Mouse (Mus musculus) lung, adult 2 months (tissue): ENCODE data around the gene Copb1.

ENCODE experiments used
- CTCF ChIP-seq: fragments of 200-500 bp; IDR thresholded peaks from 2 replicates; pipeline ENCODE4 v1.5.1; 2011; ENCODE audit warnings: mild to moderate bottlenecking, low read length, control low read depth; ENCODE audit not compliant: insufficient read depth
- POLR2A ChIP-seq: fragments of 200-500 bp; IDR thresholded peaks from 2 replicates; pipeline ENCODE4 v1.6.1; 2011; ENCODE audit warnings: low read depth, mild to moderate bottlenecking, control low read depth, low read length, borderline replicate concordance; ENCODE audit errors: extremely low read depth

GRCm38 (mm10) chr7:114192581-114192980 lies 61.9 kb downstream of the Copb1 start:
- TF ChIP-seq POLR2A (no peak), CTCF (no peak)
